Mouse (Mus musculus): Measurements from ENCODE around the gene Slc50a1.

The Slc50a1 gene

GRCm38 (mm10) chr3:89270051-89270755 lies at the start of gene Slc50a1:
Slc50a1 (minus strand) TSS chr3:89270570.
- DNase-seq: peak; percentile 88

GRCm38 (mm10) chr3:89319591-89320350 lies 49.4 kb upstream of the Slc50a1 start:
- peak; percentile 41 for DNase-seq

- DNase-seq: no peak
Observed at GRCm38 (mm10) chr3:89318971-89319590, 48.7 kb upstream of the Slc50a1 start.

- DNase-seq: no peak
Observed at GRCm38 (mm10) chr3:89318316-89318715, 47.9 kb upstream of the Slc50a1 start.

GRCm38 (mm10) chr3:89317246-89317645 lies 46.9 kb upstream of the Slc50a1 start:
- DNase-seq: no peak

- peak; percentile 80 for DNase-seq
Observed at GRCm38 (mm10) chr3:89316833-89317232, 46.5 kb upstream of the Slc50a1 start.

- DNase-seq: peak; percentile 33
Observed at GRCm38 (mm10) chr3:89315930-89316831, 45.8 kb upstream of the Slc50a1 start.

GRCm38 (mm10) chr3:89315195-89315929 lies 45.0 kb upstream of the Slc50a1 start:
- peak; percentile 72 for DNase-seq

GRCm38 (mm10) chr3:89314791-89315190 lies 44.4 kb upstream of the Slc50a1 start:
- no peak for DNase-seq

GRCm38 (mm10) chr3:89314340-89314739 lies 44.0 kb upstream of the Slc50a1 start:
- DNase-seq: no peak

GRCm38 (mm10) chr3:89308089-89308488 lies 37.7 kb upstream of the Slc50a1 start:
- peak; percentile 67 for DNase-seq

GRCm38 (mm10) chr3:89305551-89306325 lies 35.4 kb upstream of the Slc50a1 start:
- no peak for DNase-seq

- DNase-seq: no peak
Observed at GRCm38 (mm10) chr3:89305105-89305504, 34.7 kb upstream of the Slc50a1 start.

- DNase-seq: no peak
Observed at GRCm38 (mm10) chr3:89304440-89304839, 34.1 kb upstream of the Slc50a1 start.

- DNase-seq: no peak
Observed at GRCm38 (mm10) chr3:89300514-89300913, 30.1 kb upstream of the Slc50a1 start.

GRCm38 (mm10) chr3:89300071-89300470 lies 29.7 kb upstream of the Slc50a1 start:
- no peak for DNase-seq

GRCm38 (mm10) chr3:89299499-89299898 lies 29.1 kb upstream of the Slc50a1 start:
- DNase-seq: peak; percentile 68

GRCm38 (mm10) chr3:89298908-89299307 lies 28.5 kb upstream of the Slc50a1 start:
- DNase-seq: no peak

GRCm38 (mm10) chr3:89296761-89297396 lies 26.5 kb upstream of the Slc50a1 start:
- no peak for DNase-seq

- no peak for DNase-seq
Observed at GRCm38 (mm10) chr3:89295685-89296230, 25.4 kb upstream of the Slc50a1 start.
